Mouse (Mus musculus) CH12.LX (cell line): ENCODE measurements around the gene Emc6. TPM values are rescaled to one million over a fixed set of nuclear protein-coding genes. Genes with fewer than 3 reads are reported as not detected.

Experiments
- DNase-seq: peaks from one replicate; pipeline ENCODE4 v3.0.0-alpha.2; 2013; ENCODE audit errors: extremely low read depth
- H3K27ac ChIP-seq: 2 replicates; pipeline ENCODE4 v1.5.1; 2012; ENCODE audit warnings: low read depth, mild to moderate bottlenecking, control low read depth, moderate library complexity; ENCODE audit not compliant: insufficient read depth
- H3K27me3 ChIP-seq: replicated peaks from 2 replicates; pipeline ENCODE3; 2012; ENCODE audit warnings: inconsistent platforms
- H3K36me3 ChIP-seq, 2 experiments: replicated peaks in 1 of 2; 2 replicates each; pipeline versions ENCODE3 to v1.6.1; 2012; ENCODE audit warnings: inconsistent platforms in 1 of 2, low read length in 1 of 2, mild to moderate bottlenecking in 1 of 2, mixed read lengths in 1 of 2, moderate library complexity in 1 of 2; ENCODE audit not compliant: control insufficient read depth in 1 of 2, insufficient read depth in 1 of 2
- H3K4me1 ChIP-seq, 2 experiments: 2 replicates each; pipeline ENCODE4 v1.6.1; 2012; ENCODE audit warnings: inconsistent platforms in 1 of 2, moderate library complexity in 1 of 2; ENCODE audit not compliant: insufficient read depth in 2 of 2, control insufficient read depth in 1 of 2
- H3K4me2 ChIP-seq: 2 replicates; pipeline ENCODE4 v1.6.1; 2012; ENCODE audit warnings: low read depth, mild to moderate bottlenecking, control low read depth; ENCODE audit not compliant: poor library complexity, insufficient read depth, severe bottlenecking
- H3K4me3 ChIP-seq, 3 experiments: fragments of 150-350 bp in 1 of 3; sonication (generic) in 1 of 3; replicated peaks in 1 of 3; 2 replicates each; pipeline versions ENCODE3 to v1.5.1; 2011 to 2012; ENCODE audit warnings: low read depth in 2 of 3, low read length in 2 of 3, mild to moderate bottlenecking in 2 of 3, moderate library complexity in 2 of 3, control low read depth in 1 of 3, improper control_type of control experiment in 1 of 3, inconsistent platforms in 1 of 3, mixed read lengths in 1 of 3; ENCODE audit not compliant: poor library complexity in 1 of 3
- H3K79me2 ChIP-seq: replicated peaks from 2 replicates; pipeline ENCODE4 v1.6.1; 2012; ENCODE audit warnings: mild to moderate bottlenecking, moderate library complexity; ENCODE audit not compliant: control insufficient read depth, poor library complexity, insufficient read depth, severe bottlenecking; ENCODE audit errors: extremely low read depth
- H3K9ac ChIP-seq: 2 replicates; pipeline ENCODE4 v1.6.1; 2012; ENCODE audit warnings: low read depth, mild to moderate bottlenecking, control low read depth, moderate library complexity; ENCODE audit not compliant: insufficient read depth
- H3K9me3 ChIP-seq: replicated peaks from 2 replicates; pipeline ENCODE3; 2012; ENCODE audit warnings: low read length, inconsistent platforms, mixed read lengths
- BHLHE40 ChIP-seq: IDR thresholded peaks from 2 replicates; pipeline ENCODE4 v1.6.1; 2011; ENCODE audit warnings: mild to moderate bottlenecking, low read depth, low read length, improper control_type of control experiment
- CHD1 ChIP-seq: IDR thresholded peaks from 2 replicates; pipeline ENCODE4 v1.6.1; 2012; ENCODE audit warnings: low read depth, low read length, improper control_type of control experiment, inconsistent platforms
- CTCF ChIP-seq, 2 experiments: IDR thresholded peaks in 1 of 2; conservative IDR thresholded peaks in 1 of 2; 2 replicates each; pipeline ENCODE4 v1.5.1; 2011 to 2012; ENCODE audit warnings: low read depth in 2 of 2, low read length in 2 of 2, improper control_type of control experiment in 1 of 2, inconsistent platforms in 1 of 2, mild to moderate bottlenecking in 1 of 2, moderate library complexity in 1 of 2
- ELF1 ChIP-seq: IDR thresholded peaks from 2 replicates; pipeline ENCODE4 v1.6.1; 2014; ENCODE audit warnings: low read depth, mild to moderate bottlenecking, inconsistent platforms, low read length, improper control_type of control experiment
- EP300 ChIP-seq: IDR thresholded peaks from 2 replicates; pipeline ENCODE4 v1.6.1; 2011; ENCODE audit warnings: low read length, improper control_type of control experiment
- ETS1 ChIP-seq: conservative IDR thresholded peaks from 2 replicates; pipeline ENCODE4 v1.6.1; 2012; ENCODE audit warnings: low read depth, mild to moderate bottlenecking, inconsistent platforms, low read length, improper control_type of control experiment, moderate library complexity
- HCFC1 ChIP-seq: IDR thresholded peaks from 2 replicates; pipeline ENCODE4 v1.6.1; 2012; ENCODE audit warnings: low read depth, mild to moderate bottlenecking, inconsistent platforms, low read length, improper control_type of control experiment
- IRF4 ChIP-seq: IDR thresholded peaks from 2 replicates; pipeline ENCODE4 v1.6.1; 2014; ENCODE audit warnings: low read depth, mild to moderate bottlenecking, inconsistent platforms, low read length, improper control_type of control experiment
- JUN ChIP-seq: IDR thresholded peaks from 2 replicates; pipeline ENCODE4 v1.6.1; 2011; ENCODE audit warnings: low read depth, mild to moderate bottlenecking, low read length, improper control_type of control experiment, moderate library complexity; ENCODE audit not compliant: insufficient read depth
- MAFK ChIP-seq: IDR thresholded peaks from 2 replicates; pipeline ENCODE4 v1.6.1; 2011; ENCODE audit warnings: low read length, improper control_type of control experiment; ENCODE audit not compliant: insufficient replicate concordance
- MAX ChIP-seq: IDR thresholded peaks from 2 replicates; pipeline ENCODE4 v1.6.1; 2011; ENCODE audit warnings: low read length, improper control_type of control experiment
- MEF2A ChIP-seq: IDR thresholded peaks from 2 replicates; pipeline ENCODE4 v1.6.1; 2014; ENCODE audit warnings: low read depth, mild to moderate bottlenecking, inconsistent platforms, low read length, improper control_type of control experiment, borderline replicate concordance
- MXI1 ChIP-seq: IDR thresholded peaks from 2 replicates; pipeline ENCODE4 v1.6.1; 2011; ENCODE audit warnings: mild to moderate bottlenecking, low read depth, low read length, improper control_type of control experiment
- MYC ChIP-seq: IDR thresholded peaks from 2 replicates; pipeline ENCODE4 v1.6.1; 2011; ENCODE audit warnings: low read depth, mild to moderate bottlenecking, improper control_type of control experiment, low read length
- NELFE ChIP-seq: IDR thresholded peaks from 2 replicates; pipeline ENCODE4 v1.6.1; 2011; ENCODE audit warnings: low read depth, low read length, improper control_type of control experiment
- PAX5 ChIP-seq: IDR thresholded peaks from 2 replicates; pipeline ENCODE4 v1.6.1; 2012; ENCODE audit warnings: low read length, inconsistent platforms, mixed read lengths
- POLR2AphosphoS2 ChIP-seq: IDR thresholded peaks from 2 replicates; pipeline ENCODE4 v1.6.1; 2011; ENCODE audit warnings: low read depth, low read length, improper control_type of control experiment
- RAD21 ChIP-seq: IDR thresholded peaks from 2 replicates; pipeline ENCODE4 v1.6.1; 2011; ENCODE audit warnings: low read depth, mild to moderate bottlenecking, low read length, improper control_type of control experiment, moderate library complexity
- RCOR1 ChIP-seq: conservative IDR thresholded peaks from 2 replicates; pipeline ENCODE4 v1.6.1; 2012; ENCODE audit warnings: low read depth, mild to moderate bottlenecking, inconsistent platforms, low read length, improper control_type of control experiment
- SMC3 ChIP-seq: IDR thresholded peaks from 2 replicates; pipeline ENCODE4 v1.6.1; 2011; ENCODE audit warnings: low read depth, low read length, improper control_type of control experiment
- TBP ChIP-seq: conservative IDR thresholded peaks from 2 replicates; pipeline ENCODE4 v1.6.1; 2011; ENCODE audit warnings: low read depth, low read length, improper control_type of control experiment
- ZKSCAN1 ChIP-seq: IDR thresholded peaks from 2 replicates; pipeline ENCODE4 v1.6.1; 2012; ENCODE audit warnings: low read depth, inconsistent platforms, low read length, improper control_type of control experiment, borderline replicate concordance
- dilution Hi-C: fragments of 300-500 bp; cut with MboI; formaldehyde crosslinking; loops from 2 replicates; pipeline ENCODE4 v1.14.3; 2020; ENCODE audit warnings: low sequenced_read_pairs; ENCODE audit not compliant: extremely low pct_unique_long_range_greater_than_20kb, extremely low pct_ligation_motif_present
- in situ Hi-C: fragments of 300-500 bp; cut with MboI; formaldehyde crosslinking; loops from 3 replicates; pipeline ENCODE4 v1.14.3; 2019; ENCODE audit warnings: low sequenced_read_pairs, low pct_ligation_motif_present, low pct_unique_long_range_greater_than_20kb, mixed read lengths
- polyA plus RNA-seq: library from polyadenylated mRNA; unstranded; fragments of >175 nt; gene quantifications from 2 replicates; pipeline ENCODE4 v1.2.1, GENCODE M21; 2012; ENCODE audit warnings: low read depth; ENCODE audit not compliant: insufficient read length
- total RNA-seq, 2 experiments: library from RNA; depleted of rRNA; stranded (reverse); fragments of 300-350 nt in 1 of 2; fragments of >200 nt in 1 of 2; gene quantifications; 2 replicates each; pipeline ENCODE4 v1.2.3; 2012 to 2014

Gene Emc6
- total and polyA plus RNA-seq, 3 experiments, result 124 to 292 (median 138) TPM

DNA sequence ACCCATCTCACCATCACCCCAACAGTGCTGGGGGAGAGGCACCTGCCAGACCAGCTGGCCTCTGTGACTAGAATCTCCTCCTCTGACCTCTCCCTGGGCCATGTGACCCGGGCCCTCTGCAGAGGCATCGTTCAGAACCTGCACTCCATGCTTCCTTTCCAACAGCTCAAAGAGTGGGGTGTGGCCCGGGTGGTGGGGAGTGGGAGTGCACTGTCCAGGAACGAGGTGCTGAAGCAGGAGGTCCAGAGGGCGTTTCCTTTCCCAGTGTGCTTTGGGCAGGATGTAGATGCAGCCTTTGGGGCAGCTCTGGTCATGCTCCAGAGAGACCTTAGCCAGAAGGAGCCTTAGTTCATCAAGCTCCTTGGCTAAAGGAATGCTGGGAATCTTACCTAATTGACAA, 46.0 kb upstream of the Emc6 start:
- no peak for DNase-seq
- no peak overlapping the region for H3K9ac ChIP-seq
- H3K79me2 ChIP-seq, result no peaks in the 10 kb centered on the region
- peaks cover 5% of the 10 kb centered on the region for H3K9me3 ChIP-seq
- no peak overlapping the region for H3K4me3 ChIP-seq
- no peaks in the 10 kb centered on the region for H3K36me3 ChIP-seq
- H3K4me2 ChIP-seq, result no peak overlapping the region
- in situ Hi-C loops, result no loop called here
- no peak for TF ChIP-seq RAD21
- TF ChIP-seq PAX5, result no peak
- TF ChIP-seq BHLHE40, result no peak
- TF ChIP-seq MEF2A, result no peak
- TF ChIP-seq ELF1, result no peak
- no peak for TF ChIP-seq HCFC1
- no peak for TF ChIP-seq CTCF (conservative IDR thresholded peaks at IDR 0.05 in 1 of 2, IDR thresholded peaks at IDR 0.05 in 1 of 2; ENCODE audit: low read depth in 2 of 2, low read length in 2 of 2)
- TF ChIP-seq MAFK, result no peak
- TF ChIP-seq IRF4, result no peak
- TF ChIP-seq POLR2AphosphoS2, result no peak
- TF ChIP-seq CHD1, result no peak
- no peak for TF ChIP-seq SMC3
- no peak for TF ChIP-seq NELFE
- TF ChIP-seq TBP, result no peak
- TF ChIP-seq RCOR1, result no peak
- no peak for TF ChIP-seq JUN
- TF ChIP-seq MAX, result no peak
- TF ChIP-seq ETS1, result no peak
- TF ChIP-seq EP300, result no peak
- dilution Hi-C loops, result no loop called here
- H3K27ac ChIP-seq, result no peak overlapping the region
- H3K4me1 ChIP-seq, result no peaks in the 10 kb centered on the region
- H3K27me3 ChIP-seq, result peaks cover 30% of the 10 kb centered on the region

DNA sequence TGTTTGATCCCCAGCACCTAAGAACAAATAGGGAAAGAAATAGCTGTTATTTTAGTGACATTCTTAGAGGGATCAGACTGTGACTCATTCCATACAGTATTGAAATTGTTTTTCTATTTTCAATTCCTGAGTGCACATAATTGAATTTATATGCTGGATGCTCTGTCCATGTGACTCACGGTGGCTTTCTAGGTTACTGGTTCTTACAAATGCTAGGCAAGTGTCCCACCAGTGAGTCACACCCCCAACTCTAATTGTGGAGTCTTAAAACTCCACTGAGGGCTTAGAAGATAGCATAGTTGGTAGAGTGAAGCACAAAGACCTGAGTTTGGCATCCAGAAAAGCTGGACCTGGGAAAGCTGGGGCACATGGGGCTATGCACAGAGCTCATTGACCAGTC, 43.8 kb upstream of the Emc6 start:
- dilution Hi-C loops (no loop called here), in situ Hi-C loops (no loop called here)
- no peak for DNase-seq
- Histone ChIP-seq H3K4me3 (no peak overlapping the region), H3K79me2 (no peaks in the 10 kb centered on the region), H3K36me3 (no peaks in the 10 kb centered on the region), H3K9me3 (peaks cover 5% of the 10 kb centered on the region), H3K9ac (no peak overlapping the region), H3K4me2 (no peak overlapping the region), H3K4me1 (no peaks in the 10 kb centered on the region), H3K27me3 (peaks cover 24% of the 10 kb centered on the region), H3K27ac (no peak overlapping the region)
- TF ChIP-seq HCFC1 (no peak), SMC3 (no peak), BHLHE40 (no peak), MEF2A (no peak), ZKSCAN1 (no peak), EP300 (no peak), IRF4 (no peak), MYC (no peak), MXI1 (no peak)
